Mouse (Mus musculus): ENCODE measurements around the gene Cst13.

DNA sequence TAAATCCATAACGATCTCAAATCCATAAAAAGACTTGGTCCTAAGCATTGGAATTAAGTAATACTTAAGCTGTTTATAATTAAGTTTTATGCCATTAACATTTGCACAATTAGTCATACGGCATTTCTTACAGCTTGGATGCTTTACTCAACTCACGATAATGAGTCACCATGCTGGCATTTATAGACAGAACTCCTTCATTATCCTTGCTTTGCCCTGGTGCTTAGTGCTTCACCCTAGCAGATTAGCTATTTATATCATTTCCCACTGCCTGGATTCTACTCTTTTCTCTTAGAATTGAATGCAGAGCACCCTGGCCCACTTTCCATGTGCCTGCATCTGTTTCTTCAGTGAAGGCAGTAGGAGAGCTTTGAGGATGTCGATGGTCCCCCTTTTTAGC, 37.6 kb downstream of the Cst13 start:
- TF ChIP-seq CTCF (IDR thresholded peaks at IDR 0.05; ENCODE audit: extremely low read depth, insufficient read length, insufficient replicate concordance, low read depth, low read length) (no peak), POLR2A (IDR thresholded peaks at IDR 0.05; ENCODE audit: low read depth, low read length) (no peak)
